Mouse (Mus musculus) erythroblast, embryonic 14.5 days (primary cell): ENCODE data around the gene Parp12.

ENCODE experiments used
- GATA1 ChIP-seq: IDR thresholded peaks from 2 replicates; pipeline ENCODE4 v1.6.1; 2012; ENCODE audit warnings: low read length, inconsistent platforms, mixed read lengths
- TAL1 ChIP-seq: IDR thresholded peaks from 3 replicates; pipeline ENCODE4 v1.6.1; 2012; ENCODE audit warnings: low read length, inconsistent platforms, mixed read lengths

DNA sequence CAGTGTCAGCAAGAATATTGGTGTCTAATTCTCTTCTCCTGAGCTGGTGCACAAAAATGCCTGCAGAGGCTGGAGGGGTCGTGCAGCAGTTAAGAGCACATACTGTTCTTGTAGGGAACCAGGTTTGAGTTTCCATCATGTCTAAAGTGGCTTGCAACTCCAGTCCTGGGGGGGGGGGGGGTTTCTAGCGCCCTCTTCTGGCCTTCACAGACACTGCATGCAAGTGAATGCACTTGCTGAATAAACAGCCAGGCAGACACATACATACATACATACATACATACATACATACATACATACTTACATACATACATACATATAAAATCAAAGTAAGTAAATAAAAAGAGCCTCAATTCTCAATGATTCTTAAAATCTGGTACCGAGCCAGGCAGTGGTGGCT lies 59.8 kb downstream of the Parp12 start:
- no peak for TF ChIP-seq TAL1
- no peak for TF ChIP-seq GATA1
